Mouse (Mus musculus): ENCODE data around the gene Gm3376.
"Not testable (repeated sequence)": the region's sequence is repeated elsewhere in the genome, so short reads cannot be mapped to it uniquely, and the experiment has no call there.

Gm3376 gene

GRCm38 (mm10) chrY:3771373-3771772 lies at the start of gene Gm3376:
TSS of gene Gm3376 (plus strand) at chrY:3771673.
- in situ Hi-C loops (cut with MboI; ENCODE audit: low sequenced_read_pairs): not testable (repeated sequence)

Measured in CH12F3 (cell line).